Mouse (Mus musculus): ENCODE results near the gene Cep170.

The Cep170 gene

DNA sequence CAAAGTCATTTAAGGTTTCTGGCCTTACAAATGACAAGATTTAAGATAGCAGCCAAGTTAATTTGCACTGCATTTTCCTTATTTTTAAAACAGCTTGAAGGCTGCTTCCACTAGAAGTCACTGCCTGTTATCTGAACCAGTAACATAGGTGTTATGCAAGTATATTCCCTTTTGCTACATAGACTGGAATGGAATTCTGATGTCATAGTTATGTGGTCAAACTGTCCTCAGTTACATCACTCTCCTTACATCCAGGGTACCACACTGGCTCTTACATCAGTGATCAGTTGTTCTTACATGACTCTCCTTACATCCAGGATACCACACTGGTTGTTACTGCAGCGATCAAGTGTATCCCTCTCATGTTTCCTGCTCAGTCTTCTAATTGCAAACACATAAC, 53.2 kb downstream of the Cep170 start:
- in situ Hi-C loops (cut with MboI, MseI): no loop called here

DNA sequence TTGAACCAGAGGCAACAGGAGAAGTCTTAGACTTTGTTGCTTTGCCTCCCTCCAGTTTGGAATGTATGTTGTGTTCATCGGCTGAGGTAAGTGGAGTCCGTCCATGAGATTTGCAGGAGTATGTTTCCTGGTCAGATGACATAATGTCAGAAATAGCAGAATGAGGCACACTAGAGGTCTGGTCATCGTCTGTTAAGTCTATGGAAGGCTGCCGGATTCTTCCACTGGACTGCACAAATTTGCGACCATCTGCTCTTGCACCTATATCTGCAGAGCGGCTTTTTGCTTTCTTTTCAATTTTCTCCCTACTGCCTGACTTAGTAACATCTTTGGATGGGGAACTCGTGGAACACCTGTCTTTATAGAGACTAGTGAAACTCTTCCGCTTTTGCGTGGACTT, 58.3 kb downstream of the Cep170 start:
- in situ Hi-C loops (cut with MboI, MseI): no loop called here

DNA sequence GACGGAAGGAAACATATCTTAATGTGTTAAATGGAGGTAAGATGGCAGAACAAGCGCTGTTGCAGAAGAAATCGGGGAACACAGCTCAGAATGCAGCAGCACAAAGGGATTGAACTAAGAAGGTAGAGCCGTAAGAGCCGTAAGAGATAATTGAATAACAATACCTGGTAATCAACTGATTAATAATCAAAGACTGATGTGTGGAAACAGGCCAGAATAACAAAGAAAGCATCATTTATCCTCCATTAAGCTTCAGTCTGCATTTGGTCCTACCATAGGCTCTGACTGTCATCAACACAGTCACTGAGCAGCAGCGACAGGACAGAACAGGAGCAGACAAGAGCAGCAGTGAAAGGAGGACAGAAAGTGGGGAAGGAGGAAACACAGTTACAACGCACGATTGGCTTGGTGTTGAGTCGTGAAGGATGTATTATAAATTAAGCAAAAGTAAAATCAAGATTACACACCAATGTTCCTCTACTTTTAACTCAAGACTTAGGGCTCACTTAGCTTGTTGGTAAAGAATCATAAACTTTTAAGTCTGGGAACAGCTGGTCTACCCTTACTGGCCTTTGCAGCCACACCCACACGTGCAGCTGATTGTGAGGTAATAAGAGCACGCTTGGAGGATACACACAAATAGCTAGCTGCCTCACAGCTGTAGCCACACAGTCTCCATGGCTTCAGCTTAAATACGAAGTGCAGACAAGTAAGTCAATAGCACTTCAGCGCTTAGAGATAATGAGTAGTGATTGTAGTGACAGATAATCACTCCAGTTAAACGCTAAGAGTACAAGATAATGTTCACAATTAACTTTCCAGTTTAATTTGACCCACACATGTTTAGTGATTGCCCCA, 59.8 kb downstream of the Cep170 start:
- in situ Hi-C loops (cut with MboI, MseI): no loop called here

DNA sequence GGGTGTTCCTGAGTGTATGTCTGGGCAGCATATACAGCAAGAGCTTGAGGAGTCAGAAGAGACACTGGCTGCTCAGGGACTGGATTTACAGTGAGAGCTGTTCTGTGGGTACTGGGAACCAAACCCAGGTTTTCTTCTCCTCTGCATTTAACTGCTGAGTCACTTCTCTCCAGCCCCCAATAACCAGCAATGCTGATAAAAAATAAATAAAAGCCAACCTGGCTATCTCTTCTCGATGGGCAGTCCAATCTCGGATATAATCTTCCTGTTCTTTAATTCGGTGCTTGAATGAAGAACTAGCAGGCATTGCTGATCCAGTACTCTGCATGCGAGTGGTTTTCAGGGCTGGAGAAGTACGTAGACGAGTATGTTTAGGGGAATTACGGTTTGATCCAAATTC, 64.2 kb downstream of the Cep170 start:
- in situ Hi-C loops (cut with MboI, MseI): no loop called here

DNA sequence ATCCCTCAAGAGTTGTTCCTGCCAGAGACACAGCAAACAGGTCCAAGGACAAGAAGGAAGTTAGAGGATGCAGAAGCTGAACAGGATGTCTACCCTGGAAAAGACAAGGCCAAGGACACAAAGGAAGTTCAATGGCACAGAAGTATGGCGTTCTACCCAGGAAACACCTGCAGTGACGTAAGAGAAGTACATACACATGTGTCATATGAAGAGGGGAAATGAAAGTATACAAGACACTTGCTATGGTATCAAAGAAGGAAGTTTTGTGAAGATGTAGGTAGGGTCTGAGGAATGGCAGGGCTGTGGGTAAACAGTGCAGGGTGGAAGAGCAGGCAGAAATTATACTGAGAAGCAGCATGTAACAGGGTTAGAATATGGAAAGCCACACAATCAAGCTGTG, 81.0 kb downstream of the Cep170 start:
- in situ Hi-C loops (cut with MboI, MseI): no loop called here

DNA sequence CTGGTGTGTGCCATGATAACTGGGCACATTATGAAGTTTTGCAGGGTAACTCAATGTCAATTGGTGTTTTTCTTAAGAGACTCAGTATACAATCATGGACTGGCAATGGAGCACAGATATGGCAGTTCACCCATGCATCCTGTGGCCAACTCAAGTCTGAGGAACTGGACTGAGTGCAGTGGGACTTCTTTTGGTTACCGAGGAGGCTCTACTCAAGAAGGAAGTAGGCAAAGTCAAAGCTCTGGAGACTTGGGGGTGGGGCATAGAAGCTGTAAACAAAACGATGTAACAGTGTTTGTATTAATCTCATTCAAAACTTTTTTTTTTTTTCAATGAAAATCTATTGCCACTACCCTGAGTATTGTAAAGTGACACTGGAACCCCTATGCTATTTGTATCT, 83.3 kb downstream of the Cep170 start:
- in situ Hi-C loops (cut with MboI, MseI): no loop called here

DNA sequence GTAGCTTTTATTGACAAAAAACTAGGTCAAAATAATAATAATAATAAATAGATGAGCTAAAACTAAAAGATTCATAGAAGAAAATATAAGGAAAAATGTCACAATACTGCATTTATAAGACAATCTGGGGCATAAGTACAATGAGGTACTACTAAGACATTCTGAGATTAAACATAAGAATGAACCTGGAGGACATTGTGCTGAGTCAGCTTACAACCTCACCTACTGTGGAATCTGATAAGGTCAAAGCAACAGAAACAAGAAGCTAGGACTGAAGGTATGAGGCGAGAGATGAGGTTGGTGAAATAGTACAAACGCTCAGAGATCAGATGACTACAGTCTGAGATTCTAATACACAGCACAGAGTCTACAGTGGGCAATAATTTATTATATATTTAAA, 86.5 kb downstream of the Cep170 start:
- in situ Hi-C loops (cut with MboI, MseI): no loop called here

DNA sequence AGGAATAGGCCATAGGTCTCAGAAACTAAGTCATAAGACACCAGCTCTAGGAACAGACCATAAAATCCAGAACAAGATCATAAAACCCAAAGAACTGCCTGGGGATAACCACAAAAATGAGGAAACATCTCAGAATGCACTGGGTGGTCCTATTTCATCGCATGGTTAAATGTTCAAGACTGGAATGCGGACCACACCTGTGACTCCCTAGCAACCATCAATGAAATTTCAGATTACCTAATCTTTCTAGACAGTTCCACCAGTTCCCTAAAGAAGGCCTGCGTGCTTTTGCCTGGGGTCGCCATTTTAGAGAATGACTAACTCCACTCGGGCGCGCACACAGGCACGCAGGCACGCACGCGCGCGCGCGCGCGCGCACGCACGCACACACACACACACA, 89.1 kb downstream of the Cep170 start:
- in situ Hi-C loops (cut with MboI, MseI): no loop called here

DNA sequence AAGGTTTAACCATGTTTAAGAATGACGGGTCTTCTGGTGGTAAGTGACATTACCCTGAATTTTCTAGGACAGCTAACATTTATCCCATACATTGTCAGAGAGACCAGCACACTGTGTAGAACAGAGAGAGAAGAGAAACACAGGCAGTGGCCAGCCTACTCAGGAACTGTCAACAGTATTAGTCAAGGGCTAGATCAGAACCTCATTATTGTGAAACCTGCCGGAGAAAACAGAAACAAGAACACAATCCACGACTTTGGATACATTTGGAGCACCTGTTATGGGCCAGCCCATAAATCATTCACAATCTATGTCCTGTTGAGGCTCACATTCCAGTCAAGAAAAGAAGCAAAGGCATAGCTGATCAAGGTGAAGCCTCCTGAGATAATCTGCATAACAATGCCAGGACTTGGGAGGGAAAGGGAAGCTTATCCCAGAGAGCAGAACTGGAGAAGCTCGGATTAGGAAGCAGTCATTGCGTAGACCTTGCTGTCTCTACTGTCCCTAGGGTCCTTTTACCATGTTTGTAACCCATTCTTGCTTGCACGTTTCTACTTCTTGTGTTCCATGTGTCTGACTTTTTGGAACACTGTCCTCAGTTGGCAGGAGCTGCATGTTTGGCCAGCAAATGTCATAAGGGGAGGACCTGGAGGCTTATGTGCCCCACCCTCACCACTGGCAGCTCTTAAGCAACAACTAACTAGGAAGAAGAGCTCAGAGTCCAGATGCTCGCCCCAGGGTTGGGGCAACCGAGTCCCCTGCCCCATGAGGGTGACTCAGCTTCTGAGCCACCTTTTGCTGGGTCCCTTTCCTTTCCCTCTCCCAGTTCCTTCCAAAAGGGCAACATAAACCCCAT, 89.8 kb downstream of the Cep170 start:
- in situ Hi-C loops (cut with MboI, MseI): no loop called here

DNA sequence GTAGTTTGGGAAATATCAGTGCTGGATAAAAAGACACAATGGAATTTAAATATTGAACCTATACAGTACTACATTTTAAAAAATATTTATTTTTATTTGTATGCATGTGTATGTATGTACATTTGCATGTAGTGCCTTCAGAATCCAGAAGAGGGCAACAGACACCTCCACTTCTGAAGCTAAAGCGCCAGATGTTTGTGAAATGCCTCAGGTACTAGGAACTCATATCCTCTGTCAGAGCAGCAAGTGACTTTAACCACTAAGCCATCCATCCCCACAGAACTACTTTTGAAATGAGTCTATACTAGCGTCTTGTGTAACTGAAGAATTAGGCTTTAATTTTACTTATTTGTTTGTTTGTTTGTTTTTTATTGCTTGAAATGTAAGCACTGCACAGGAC, 101.4 kb downstream of the Cep170 start:
- in situ Hi-C loops (cut with MboI, MseI): no loop called here

DNA sequence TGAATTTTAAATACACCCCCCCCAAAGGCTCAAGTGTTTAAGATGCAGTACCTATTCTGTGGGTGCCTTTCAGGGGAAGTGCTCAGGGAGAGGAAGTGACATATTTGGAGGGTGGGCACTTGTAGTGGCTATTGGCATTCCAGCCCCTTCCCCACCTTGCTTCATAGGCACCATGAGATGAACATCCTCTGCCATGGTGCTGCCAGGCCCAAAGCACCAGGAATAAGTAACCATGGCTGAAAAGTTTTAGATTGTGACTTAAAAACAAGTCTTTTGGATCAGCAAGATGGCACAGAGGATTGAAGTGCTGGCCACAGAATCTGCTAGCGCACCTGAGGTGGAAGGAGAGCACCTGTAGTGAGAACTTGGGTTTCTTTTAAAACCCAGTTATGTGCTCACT, 113.6 kb downstream of the Cep170 start:
- in situ Hi-C loops (cut with MboI, MseI): no loop called here

DNA sequence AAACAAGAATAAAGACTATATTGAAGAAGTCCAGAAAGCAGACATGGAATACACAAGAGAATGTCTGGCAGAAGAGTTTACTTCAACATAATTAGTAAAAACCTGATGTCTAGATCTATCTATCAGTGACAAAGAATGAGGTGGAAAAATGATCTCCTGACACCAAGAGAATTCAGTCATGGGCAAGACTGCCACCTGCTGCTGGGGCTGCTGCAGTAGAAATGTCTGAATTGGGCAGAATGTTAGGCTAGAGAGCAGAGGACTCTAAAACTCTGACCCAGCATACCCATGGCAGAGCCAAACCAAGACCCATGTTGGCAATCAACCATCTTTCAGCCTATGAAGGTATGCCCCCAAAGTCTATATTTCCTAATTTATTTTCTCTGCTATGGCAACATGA, 114.1 kb downstream of the Cep170 start:
- in situ Hi-C loops (cut with MboI, MseI): no loop called here

DNA sequence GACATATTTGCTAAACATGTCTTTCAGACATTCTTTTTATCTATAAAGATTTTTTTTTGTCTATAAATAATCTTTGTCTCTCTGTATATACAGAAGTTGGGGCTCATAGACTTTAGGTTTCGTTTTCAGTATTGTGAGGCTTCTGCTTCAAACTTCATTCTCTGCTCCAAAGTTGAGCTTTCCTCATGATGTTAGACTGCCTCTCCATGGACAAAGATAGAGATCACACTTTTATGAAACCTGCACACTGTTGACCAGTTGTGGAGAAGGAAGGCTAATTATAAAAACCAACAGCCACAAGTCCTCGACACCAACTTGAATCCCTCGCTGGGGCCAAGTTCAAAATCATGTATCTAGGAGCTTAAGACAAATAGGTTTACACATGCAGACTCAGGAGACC, 115.2 kb downstream of the Cep170 start:
- in situ Hi-C loops (cut with MboI, MseI): no loop called here

DNA sequence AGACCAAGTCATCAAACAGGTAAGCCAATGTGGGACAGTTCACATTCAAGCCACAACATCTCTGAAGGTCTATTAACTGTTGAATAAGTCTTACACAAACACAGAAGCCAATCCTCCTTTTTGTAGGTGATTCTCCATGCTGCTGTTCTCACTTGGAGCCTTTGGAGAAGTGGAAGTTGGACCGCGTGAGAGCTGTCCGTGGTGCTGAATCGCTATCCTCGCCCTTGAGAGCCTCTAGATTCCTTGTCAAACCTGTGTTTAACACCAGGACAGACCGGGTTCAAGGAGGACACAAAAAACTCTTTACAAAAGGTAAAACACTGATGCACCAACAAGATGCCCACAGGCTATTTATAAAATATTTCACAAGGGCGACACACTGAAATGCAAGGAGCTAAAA, 116.8 kb downstream of the Cep170 start:
- in situ Hi-C loops (cut with MboI, MseI): no loop called here

DNA sequence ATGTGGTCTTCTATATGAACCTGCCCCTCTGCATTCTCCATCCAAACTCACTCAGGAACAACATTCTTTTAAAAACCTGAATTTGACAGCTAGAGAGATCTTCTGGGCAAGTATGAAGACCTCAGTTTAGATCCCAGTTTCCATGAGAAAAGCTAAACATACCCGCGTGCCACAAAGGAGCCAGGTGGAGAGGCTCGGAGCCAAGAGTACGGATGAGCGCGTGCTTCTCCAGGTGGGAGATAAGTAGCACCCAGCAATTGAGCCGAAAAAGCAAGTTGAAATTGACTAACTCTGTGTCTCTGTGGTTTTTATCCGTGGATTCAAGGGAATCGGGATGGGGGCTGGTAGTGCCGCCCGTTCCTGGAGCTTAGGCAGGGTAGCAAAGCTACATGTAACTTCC, 122.8 kb downstream of the Cep170 start:
- in situ Hi-C loops (cut with MboI, MseI): no loop called here

DNA sequence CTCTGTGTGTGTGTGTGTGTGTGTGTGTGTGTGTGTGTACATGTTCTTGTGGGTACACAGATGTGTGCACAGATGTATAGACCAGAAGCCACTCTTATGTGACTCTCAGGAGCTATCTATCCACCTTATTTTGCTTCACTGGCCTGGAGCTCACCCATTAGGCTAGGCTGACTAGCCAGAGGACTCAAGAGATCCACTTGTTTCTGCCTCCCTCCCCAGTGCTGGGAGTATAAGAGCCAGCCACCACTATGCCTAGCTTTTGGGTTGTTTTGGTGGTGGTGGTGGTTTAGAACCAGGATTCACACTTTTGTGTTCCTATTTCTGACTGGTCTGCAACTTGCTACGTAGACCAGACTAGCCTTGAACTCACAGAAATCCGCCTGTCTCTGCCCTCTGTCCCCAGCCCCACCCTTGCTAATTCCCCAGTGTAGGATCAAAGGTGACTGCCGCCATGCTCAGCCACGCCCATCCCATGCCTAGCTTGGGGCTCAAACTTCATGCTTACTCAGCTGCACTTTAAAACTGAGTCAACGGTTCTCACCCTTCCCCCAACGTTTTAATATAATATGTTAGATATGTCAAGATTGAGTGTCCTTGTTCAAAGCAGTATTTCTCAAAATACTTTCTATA, 125.5 kb downstream of the Cep170 start:
- in situ Hi-C loops (cut with MboI, MseI): no loop called here

All from T-helper 1 cell (primary cell).